Mouse (Mus musculus): ENCODE results near the gene Vsig10. TPM values are rescaled to one million over a fixed set of nuclear protein-coding genes. Genes with fewer than 3 reads are reported as not detected.

The Vsig10 gene
- polyA plus RNA-seq, 1 experiment from 2014 or later = 1.0 TPM

- Histone ChIP-seq H3K4me3 (no peak overlapping the region), H3K9me3 (no peaks in the 10 kb centered on the region), H3K27me3 (replicated peaks) (no peaks in the 10 kb centered on the region), H3K27ac (no peak overlapping the region), H3K4me1 (no peaks in the 10 kb centered on the region), H3K4me2 (no peak overlapping the region), H3K9ac (no peak overlapping the region), H3K36me3 (replicated peaks) (no peaks in the 10 kb centered on the region)
- no peak for ATAC-seq (replicated peaks)
- 87% methylated on average over 5 of the region's 5 CpGs for WGBS
Observed at GRCm38 (mm10) chr5:117345432-117345976, 26.6 kb downstream of the Vsig10 start.

GRCm38 (mm10) chr5:117346281-117346680, 27.4 kb downstream of the Vsig10 start:
- no peak overlapping the region for H3K4me2 ChIP-seq
- H3K4me3 ChIP-seq = no peak overlapping the region
- H3K27ac ChIP-seq = no peak overlapping the region
- 63% methylated on average over 3 of the region's 3 CpGs for WGBS
- H3K27me3 ChIP-seq (replicated peaks) = no peaks in the 10 kb centered on the region
- no peak overlapping the region for H3K9ac ChIP-seq
- H3K4me1 ChIP-seq = no peaks in the 10 kb centered on the region
- no peaks in the 10 kb centered on the region for H3K36me3 ChIP-seq (replicated peaks)
- ATAC-seq (replicated peaks) = no peak
- H3K9me3 ChIP-seq = no peaks in the 10 kb centered on the region

- no peaks in the 10 kb centered on the region for H3K27me3 ChIP-seq (replicated peaks)
- no peaks in the 10 kb centered on the region for H3K9me3 ChIP-seq
- no peak overlapping the region for H3K4me3 ChIP-seq
- no peaks in the 10 kb centered on the region for H3K36me3 ChIP-seq (replicated peaks)
- no peak for ATAC-seq (replicated peaks)
- 84% methylated on average over 5 of the region's 5 CpGs for WGBS
- no peak overlapping the region for H3K4me2 ChIP-seq
- H3K9ac ChIP-seq = no peak overlapping the region
- H3K27ac ChIP-seq = no peak overlapping the region
- H3K4me1 ChIP-seq = no peaks in the 10 kb centered on the region
Observed at GRCm38 (mm10) chr5:117347011-117347410, 28.1 kb downstream of the Vsig10 start.

GRCm38 (mm10) chr5:117347838-117348237, 29.0 kb downstream of the Vsig10 start:
- Histone ChIP-seq H3K27ac (no peak overlapping the region), H3K9ac (no peak overlapping the region), H3K36me3 (replicated peaks) (no peaks in the 10 kb centered on the region), H3K27me3 (replicated peaks) (no peaks in the 10 kb centered on the region), H3K9me3 (no peaks in the 10 kb centered on the region), H3K4me3 (no peak overlapping the region), H3K4me1 (no peaks in the 10 kb centered on the region), H3K4me2 (no peak overlapping the region)
- WGBS = 91% methylated on average over 2 of the region's 2 CpGs
- ATAC-seq (replicated peaks) = no peak

GRCm38 (mm10) chr5:117348279-117348678, 29.4 kb downstream of the Vsig10 start:
- H3K9ac ChIP-seq = no peak overlapping the region

GRCm38 (mm10) chr5:117354121-117354520, 35.2 kb downstream of the Vsig10 start:
- Histone ChIP-seq H3K27me3 (replicated peaks) (no peaks in the 10 kb centered on the region), H3K9ac (no peak overlapping the region), H3K4me1 (peaks cover 18% of the 10 kb centered on the region), H3K4me3 (no peak overlapping the region), H3K27ac (no peak overlapping the region), H3K9me3 (no peaks in the 10 kb centered on the region), H3K36me3 (replicated peaks) (no peaks in the 10 kb centered on the region), H3K4me2 (no peak overlapping the region)
- no peak for ATAC-seq (replicated peaks)
- 77% methylated on average over 8 of the region's 8 CpGs for WGBS

More at GRCm38 (mm10) chr5:117348279-117348678, 29.4 kb downstream of the Vsig10 start:
- WGBS = 22% methylated on average over 19 of the region's 19 CpGs
- H3K27ac ChIP-seq = no peak overlapping the region
- H3K4me3 ChIP-seq = no peak overlapping the region
- no peak overlapping the region for H3K4me2 ChIP-seq
- ATAC-seq (replicated peaks) = no peak
- no peaks in the 10 kb centered on the region for H3K4me1 ChIP-seq
- H3K27me3 ChIP-seq (replicated peaks) = no peaks in the 10 kb centered on the region
- no peaks in the 10 kb centered on the region for H3K9me3 ChIP-seq
- H3K36me3 ChIP-seq (replicated peaks) = no peaks in the 10 kb centered on the region

- Histone ChIP-seq H3K36me3 (replicated peaks) (no peaks in the 10 kb centered on the region), H3K4me3 (peak overlapping the region; percentile 79; the same call in 1 of the 2 replicates), H3K27me3 (replicated peaks) (no peaks in the 10 kb centered on the region), H3K9ac (no peak overlapping the region), H3K9me3 (no peaks in the 10 kb centered on the region), H3K4me1 (peaks cover 34% of the 10 kb centered on the region), H3K27ac (peak overlapping the region; percentile 91; the same call in 1 of the 2 replicates), H3K4me2 (peak overlapping the region; percentile 95)
- no peak for ATAC-seq (replicated peaks)
- WGBS = 55% methylated on average over 14 of the region's 14 CpGs
Observed at GRCm38 (mm10) chr5:117355648-117356303, 36.9 kb downstream of the Vsig10 start.

- peak overlapping the region; percentile 79 for H3K4me3 ChIP-seq
- H3K9ac ChIP-seq = peak overlapping the region; percentile 95
- H3K36me3 ChIP-seq (replicated peaks) = no peaks in the 10 kb centered on the region
- no peaks in the 10 kb centered on the region for H3K27me3 ChIP-seq (replicated peaks)
- H3K4me2 ChIP-seq = peak overlapping the region; percentile 95
- peaks cover 40% of the 10 kb centered on the region for H3K4me1 ChIP-seq
- peak overlapping the region; percentile 91 for H3K27ac ChIP-seq
- H3K9me3 ChIP-seq = no peaks in the 10 kb centered on the region
- peak; percentile 67 for ATAC-seq (replicated peaks)
- WGBS = 0% methylated on average over 17 of the region's 24 CpGs
Observed at GRCm38 (mm10) chr5:117356365-117357128, 37.7 kb downstream of the Vsig10 start.

- no peaks in the 10 kb centered on the region for H3K9me3 ChIP-seq
- H3K9ac ChIP-seq = peak within 1 kb of the TSS; percentile 95
- ATAC-seq (replicated peaks) = peak; percentile 84
- WGBS = under 1% methylated on average over 22 of the region's 54 CpGs
- H3K4me1 ChIP-seq = peaks cover 40% of the 10 kb centered on the region
- H3K4me3 ChIP-seq = peak within 1 kb of the TSS; percentile 79
- peak within 1 kb of the TSS; percentile 95 for H3K4me2 ChIP-seq
- H3K27me3 ChIP-seq (replicated peaks) = no peaks in the 10 kb centered on the region
- H3K36me3 ChIP-seq (replicated peaks) = no peaks in the 10 kb centered on the region
- H3K27ac ChIP-seq = peak within 1 kb of the TSS; percentile 91
Observed at GRCm38 (mm10) chr5:117357129-117357477, 38.2 kb downstream of the Vsig10 start, which contains the start of gene Wsb2. TSS of gene Wsb2 (plus strand) at chr5:117357304.

GRCm38 (mm10) chr5:117357478-117358247, 38.8 kb downstream of the Vsig10 start:
- Histone ChIP-seq H3K36me3 (replicated peaks) (no peaks in the 10 kb centered on the region), H3K27ac (peak overlapping the region; percentile 91), H3K9ac (peak overlapping the region; percentile 95), H3K4me1 (peaks cover 41% of the 10 kb centered on the region), H3K9me3 (no peaks in the 10 kb centered on the region), H3K27me3 (replicated peaks) (no peaks in the 10 kb centered on the region), H3K4me2 (peak overlapping the region; percentile 95), H3K4me3 (peak overlapping the region; percentile 79)
- ATAC-seq (replicated peaks) = peak; percentile 51
- under 1% methylated on average over 49 of the region's 49 CpGs for WGBS

- no peaks in the 10 kb centered on the region for H3K36me3 ChIP-seq (replicated peaks)
- H3K27ac ChIP-seq = peak overlapping the region; percentile 91
- peak overlapping the region; percentile 95 for H3K9ac ChIP-seq
- H3K4me2 ChIP-seq = peak overlapping the region; percentile 95
- WGBS = 3% methylated on average over 6 of the region's 6 CpGs
- H3K27me3 ChIP-seq (replicated peaks) = no peaks in the 10 kb centered on the region
- H3K9me3 ChIP-seq = no peaks in the 10 kb centered on the region
- no peak for ATAC-seq (replicated peaks)
- H3K4me3 ChIP-seq = peak overlapping the region; percentile 79
- peaks cover 44% of the 10 kb centered on the region for H3K4me1 ChIP-seq
Observed at GRCm38 (mm10) chr5:117358248-117358630, 39.4 kb downstream of the Vsig10 start.

- peak overlapping the region; percentile 95 for H3K4me2 ChIP-seq
- H3K4me1 ChIP-seq = peaks cover 44% of the 10 kb centered on the region
- no peak for ATAC-seq (replicated peaks)
- no peak overlapping the region for H3K9ac ChIP-seq
- peaks cover 2% of the 10 kb centered on the region; the same call in 1 of the 2 replicates for H3K36me3 ChIP-seq (replicated peaks)
- WGBS = 38% methylated on average over 11 of the region's 11 CpGs
- no peaks in the 10 kb centered on the region for H3K27me3 ChIP-seq (replicated peaks)
- no peak overlapping the region for H3K27ac ChIP-seq
- no peaks in the 10 kb centered on the region for H3K9me3 ChIP-seq
- peak overlapping the region; percentile 79 for H3K4me3 ChIP-seq
Observed at GRCm38 (mm10) chr5:117358725-117359124, 39.8 kb downstream of the Vsig10 start.
